Mouse (Mus musculus): ENCODE measurements around the gene Rhog. TPM values are rescaled to one million over a fixed set of nuclear protein-coding genes. Genes with fewer than 3 reads are reported as not detected.

Gene Rhog
- total and polyA plus RNA-seq, 2 experiments from 2014 or later = 24.6 to 34.7 TPM

DNA sequence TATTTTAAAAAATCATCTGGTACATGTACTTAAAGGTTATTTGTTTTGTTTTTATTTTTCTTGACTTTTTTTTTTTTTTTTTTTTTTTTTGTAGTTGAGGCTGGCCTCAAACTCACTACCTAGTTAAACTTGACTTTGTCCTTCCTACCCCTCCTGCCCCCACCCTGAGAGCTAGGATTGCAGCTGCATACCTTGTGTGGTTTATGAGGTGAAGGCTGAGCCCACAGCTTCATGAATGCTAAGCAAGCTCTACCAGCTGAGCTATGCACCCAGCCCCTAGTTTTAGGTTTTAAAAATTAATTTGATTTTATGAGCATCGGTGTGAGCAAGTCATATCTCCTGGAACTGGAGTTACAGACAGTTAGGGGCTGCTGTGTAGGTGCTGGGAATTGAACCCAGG is 4.7 kb upstream of the Rhog start:
- Histone ChIP-seq H3K9me3 (replicated peaks; ENCODE audit: control insufficient read depth, low read length) (no peaks in the 10 kb centered on the region), H3K36me3 (replicated peaks; ENCODE audit: control insufficient read depth, insufficient read depth, low read length) (no peaks in the 10 kb centered on the region), H3K4me2 (ENCODE audit: low read depth, low read length) (no peak overlapping the region), H3K27me3 (ENCODE audit: control insufficient read depth, insufficient read depth, low read length) (peaks cover 25% of the 10 kb centered on the region), H3K4me3 (ENCODE audit: low read depth, low read length) (no peak overlapping the region), H3K9ac (replicated peaks; ENCODE audit: low read depth, low read length) (no peak overlapping the region), H3K27ac (ENCODE audit: low read depth) (no peak overlapping the region), H3K4me1 (ENCODE audit: control insufficient read depth, insufficient read depth) (no peaks in the 10 kb centered on the region)
- WGBS = 81% methylated on average over 1 of the region's 1 CpGs
- ATAC-seq (ENCODE audit: insufficient read depth, low read depth) (no peak), DNase-seq (ENCODE audit: low spot score) (no peak)
- TF ChIP-seq CTCF (IDR thresholded peaks at IDR 0.05; ENCODE audit: low read depth) = no peak
- no peak for TF ChIP-seq EP300 (IDR thresholded peaks at IDR 0.05; ENCODE audit: low read depth)

DNA sequence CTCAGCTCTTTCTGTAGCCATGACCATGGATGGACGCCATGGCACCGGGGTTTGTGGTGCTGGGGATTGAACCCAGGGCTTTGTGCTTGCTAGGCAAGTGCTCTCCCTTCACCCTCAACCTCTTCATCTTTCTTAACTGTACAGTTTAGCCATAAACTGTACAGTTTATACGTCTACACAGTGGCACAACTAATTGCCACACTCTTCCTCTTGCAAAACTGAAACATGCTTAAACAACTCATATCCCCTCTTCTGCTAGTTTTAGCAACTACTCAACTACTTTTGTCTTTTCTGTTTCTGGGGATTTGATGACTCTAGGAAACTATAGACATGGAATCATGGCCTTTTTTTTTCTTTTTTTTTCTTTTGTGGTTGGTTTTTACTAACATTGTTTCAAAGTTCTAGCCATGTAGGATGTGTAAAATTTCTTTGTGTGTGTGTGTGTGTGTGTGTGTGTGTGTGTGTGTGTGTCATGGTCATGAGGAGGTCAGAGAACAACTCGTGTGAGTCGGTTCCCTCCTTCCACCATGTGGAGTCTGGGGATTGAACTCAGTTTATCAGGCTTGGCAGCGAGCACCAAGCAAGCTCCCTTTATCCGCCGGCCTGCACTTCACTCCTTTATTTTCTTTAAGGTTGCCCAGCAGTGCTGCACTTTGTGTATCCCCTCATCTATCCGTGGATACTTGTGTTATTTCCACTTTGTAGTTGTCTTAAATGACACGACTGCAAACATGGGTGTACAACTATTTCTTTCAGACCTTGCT is 4.0 kb upstream of the Rhog start:
- no peaks in the 10 kb centered on the region for H3K4me1 ChIP-seq (ENCODE audit: control insufficient read depth, insufficient read depth)
- H3K27ac ChIP-seq (ENCODE audit: low read depth) = no peak overlapping the region
- no peaks in the 10 kb centered on the region for H3K9me3 ChIP-seq (replicated peaks; ENCODE audit: control insufficient read depth, low read length)
- TF ChIP-seq CTCF (IDR thresholded peaks at IDR 0.05; ENCODE audit: low read depth) = no peak
- TF ChIP-seq EP300 (IDR thresholded peaks at IDR 0.05; ENCODE audit: low read depth) = no peak
- no peak overlapping the region for H3K4me2 ChIP-seq (ENCODE audit: low read depth, low read length)
- no peak overlapping the region for H3K9ac ChIP-seq (replicated peaks; ENCODE audit: low read depth, low read length)
- ATAC-seq (ENCODE audit: insufficient read depth, low read depth) (no peak), DNase-seq (ENCODE audit: low spot score) (no peak)
- no peak overlapping the region for H3K4me3 ChIP-seq (ENCODE audit: low read depth, low read length)
- H3K36me3 ChIP-seq (replicated peaks; ENCODE audit: control insufficient read depth, insufficient read depth, low read length) = no peaks in the 10 kb centered on the region
- H3K27me3 ChIP-seq (ENCODE audit: control insufficient read depth, insufficient read depth, low read length) = peaks cover 18% of the 10 kb centered on the region
- WGBS = 81% methylated on average over 10 of the region's 10 CpGs

DNA sequence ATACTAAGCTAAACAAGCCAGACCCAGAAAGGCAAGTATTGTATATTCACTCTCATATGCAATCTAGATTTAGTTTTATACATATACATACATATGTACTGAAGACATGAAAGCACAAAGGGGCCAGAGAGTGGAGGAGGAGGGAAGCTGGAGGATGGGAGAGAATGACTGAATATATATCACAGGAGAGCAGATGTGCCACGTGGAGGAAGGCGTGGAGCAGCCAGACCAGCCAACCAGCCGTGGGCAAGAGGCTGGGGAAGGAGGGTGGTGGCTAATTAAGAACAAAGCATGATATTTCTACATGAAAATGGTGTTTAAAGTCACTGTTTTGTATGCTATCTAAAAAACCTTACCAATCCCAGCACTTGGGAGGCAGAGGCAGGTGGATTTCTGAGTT is 2.9 kb upstream of the Rhog start:
- Histone ChIP-seq H3K27ac (ENCODE audit: low read depth) (no peak overlapping the region), H3K9ac (replicated peaks; ENCODE audit: low read depth, low read length) (no peak overlapping the region), H3K4me2 (ENCODE audit: low read depth, low read length) (no peak overlapping the region), H3K4me1 (ENCODE audit: control insufficient read depth, insufficient read depth) (no peaks in the 10 kb centered on the region), H3K9me3 (replicated peaks; ENCODE audit: control insufficient read depth, low read length) (no peaks in the 10 kb centered on the region), H3K27me3 (ENCODE audit: control insufficient read depth, insufficient read depth, low read length) (peaks cover 13% of the 10 kb centered on the region), H3K36me3 (replicated peaks; ENCODE audit: control insufficient read depth, insufficient read depth, low read length) (no peaks in the 10 kb centered on the region), H3K4me3 (ENCODE audit: low read depth, low read length) (no peak overlapping the region)
- ATAC-seq (ENCODE audit: insufficient read depth, low read depth) = no peak
- no peak for TF ChIP-seq EP300 (IDR thresholded peaks at IDR 0.05; ENCODE audit: low read depth)
- no peak for TF ChIP-seq CTCF (IDR thresholded peaks at IDR 0.05; ENCODE audit: low read depth)
- WGBS = 69% methylated on average over 3 of the region's 3 CpGs
- no peak for DNase-seq (ENCODE audit: low spot score)

DNA sequence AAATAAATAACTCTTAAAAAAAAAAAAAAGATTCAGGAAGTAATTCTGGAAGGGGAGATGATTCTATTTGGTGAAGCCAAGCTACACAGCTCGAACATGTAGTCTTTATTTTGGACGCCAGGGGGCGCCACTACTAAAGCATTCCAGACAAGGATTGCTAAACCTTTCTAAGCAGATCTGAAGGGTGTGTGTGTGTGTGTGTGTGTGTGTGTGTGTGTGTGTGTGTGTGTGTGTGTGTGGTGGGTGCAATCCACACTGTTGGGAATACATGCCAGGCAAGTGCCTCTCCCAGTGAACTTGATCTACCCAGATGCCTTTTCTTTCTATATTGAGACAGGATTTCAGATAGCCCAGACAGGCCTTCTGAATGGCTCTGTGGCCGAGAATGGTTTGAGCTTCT is 2.3 kb upstream of the Rhog start:
- DNase-seq (ENCODE audit: low spot score) = peak; percentile 65
- peak; percentile 78 for ATAC-seq (ENCODE audit: insufficient read depth, low read depth)
- no peak overlapping the region for H3K9ac ChIP-seq (replicated peaks; ENCODE audit: low read depth, low read length)
- H3K27me3 ChIP-seq (ENCODE audit: control insufficient read depth, insufficient read depth, low read length) = peaks cover 13% of the 10 kb centered on the region
- H3K9me3 ChIP-seq (replicated peaks; ENCODE audit: control insufficient read depth, low read length) = no peaks in the 10 kb centered on the region
- H3K4me1 ChIP-seq (ENCODE audit: control insufficient read depth, insufficient read depth) = no peaks in the 10 kb centered on the region
- no peak overlapping the region for H3K4me3 ChIP-seq (ENCODE audit: low read depth, low read length)
- no peak for TF ChIP-seq EP300 (IDR thresholded peaks at IDR 0.05; ENCODE audit: low read depth)
- peak; percentile 79 for TF ChIP-seq CTCF (IDR thresholded peaks at IDR 0.05; ENCODE audit: low read depth)
- WGBS = 18% methylated on average over 4 of the region's 4 CpGs
- H3K27ac ChIP-seq (ENCODE audit: low read depth) = no peak overlapping the region
- no peak overlapping the region for H3K4me2 ChIP-seq (ENCODE audit: low read depth, low read length)
- no peaks in the 10 kb centered on the region for H3K36me3 ChIP-seq (replicated peaks; ENCODE audit: control insufficient read depth, insufficient read depth, low read length)

GRCm38 (mm10) chr7:102256636-102257035 is 782 bp upstream of the Rhog start:
- DNase-seq (ENCODE audit: low spot score) (no peak), ATAC-seq (ENCODE audit: insufficient read depth, low read depth) (no peak)
- Histone ChIP-seq H3K27me3 (ENCODE audit: control insufficient read depth, insufficient read depth, low read length) (peaks cover 3% of the 10 kb centered on the region; the same call in 1 of the 2 replicates), H3K27ac (ENCODE audit: low read depth) (no peak overlapping the region), H3K9me3 (replicated peaks; ENCODE audit: control insufficient read depth, low read length) (no peaks in the 10 kb centered on the region), H3K36me3 (replicated peaks; ENCODE audit: control insufficient read depth, insufficient read depth, low read length) (no peaks in the 10 kb centered on the region), H3K9ac (replicated peaks; ENCODE audit: low read depth, low read length) (no peak overlapping the region), H3K4me1 (ENCODE audit: control insufficient read depth, insufficient read depth) (no peaks in the 10 kb centered on the region), H3K4me2 (ENCODE audit: low read depth, low read length) (no peak overlapping the region), H3K4me3 (ENCODE audit: low read depth, low read length) (no peak overlapping the region)
- TF ChIP-seq EP300 (IDR thresholded peaks at IDR 0.05; ENCODE audit: low read depth) = no peak
- TF ChIP-seq CTCF (IDR thresholded peaks at IDR 0.05; ENCODE audit: low read depth) = no peak
- 77% methylated on average over 3 of the region's 3 CpGs for WGBS

GRCm38 (mm10) chr7:102253631-102254030 is 2.2 kb downstream of the Rhog start:
- H3K4me3 ChIP-seq (ENCODE audit: low read depth, low read length) = no peak overlapping the region
- H3K4me2 ChIP-seq (ENCODE audit: low read depth, low read length) = no peak overlapping the region
- 0 out of 2 replicates have a peak, but pooled peaks cover under 1% of the 10 kb centered on the region for H3K4me1 ChIP-seq (ENCODE audit: control insufficient read depth, insufficient read depth)
- no peak for DNase-seq (ENCODE audit: low spot score)
- H3K27me3 ChIP-seq (ENCODE audit: control insufficient read depth, insufficient read depth, low read length) = peaks cover 3% of the 10 kb centered on the region; the same call in 1 of the 2 replicates
- no peak overlapping the region for H3K27ac ChIP-seq (ENCODE audit: low read depth)
- H3K9me3 ChIP-seq (replicated peaks; ENCODE audit: control insufficient read depth, low read length) = no peaks in the 10 kb centered on the region
- no peak overlapping the region for H3K9ac ChIP-seq (replicated peaks; ENCODE audit: low read depth, low read length)
- ATAC-seq (ENCODE audit: insufficient read depth, low read depth) = no peak
- H3K36me3 ChIP-seq (replicated peaks; ENCODE audit: control insufficient read depth, insufficient read depth, low read length) = no peaks in the 10 kb centered on the region
- TF ChIP-seq EP300 (IDR thresholded peaks at IDR 0.05; ENCODE audit: low read depth) (no peak), CTCF (IDR thresholded peaks at IDR 0.05; ENCODE audit: low read depth) (no peak)
- WGBS = 80% methylated on average over 1 of the region's 1 CpGs

All from heart, postnatal 0 days (tissue).